Mouse (Mus musculus) neural tube, embryonic 14.5 days (tissue): ENCODE data around the gene Scn5a. TPM values are rescaled to one million over a fixed set of nuclear protein-coding genes. Genes with fewer than 3 reads are reported as not detected.

Experiments used
- ATAC-seq: fragments of 200-750 bp; cut with Nextera tagmentation; 2 replicates; pipeline ENCODE4 v1.8.0; 2017; ENCODE audit warnings: low read depth, mild to moderate bottlenecking, moderate TSS enrichment, moderate library complexity
- H3K27ac ChIP-seq: fragments of 300-500 bp; sonication (generic); 2 replicates; pipeline ENCODE4 v1.5.1; 2014; ENCODE audit warnings: low read depth, mild to moderate bottlenecking, control low read depth, low read length, moderate library complexity, mixed read lengths
- H3K27me3 ChIP-seq: fragments of 300-500 bp; sonication (generic); 2 replicates; pipeline ENCODE4 v1.6.1; 2014; ENCODE audit warnings: low read length; ENCODE audit not compliant: control insufficient read depth, insufficient read depth
- H3K36me3 ChIP-seq: fragments of 300-500 bp; sonication (generic); 2 replicates; pipeline ENCODE4 v1.6.1; 2014; ENCODE audit warnings: low read length, mixed read lengths; ENCODE audit not compliant: control insufficient read depth, insufficient read depth
- H3K4me1 ChIP-seq: fragments of 300-500 bp; sonication (generic); 2 replicates; pipeline ENCODE4 v1.6.1; 2014; ENCODE audit warnings: low read length; ENCODE audit not compliant: control insufficient read depth, insufficient read depth
- H3K4me2 ChIP-seq: fragments of 300-500 bp; sonication (generic); 2 replicates; pipeline ENCODE4 v1.6.1; 2014; ENCODE audit warnings: mild to moderate bottlenecking, low read depth, low read length, control low read depth
- H3K4me3 ChIP-seq: fragments of 300-500 bp; sonication (generic); 2 replicates; pipeline ENCODE4 v1.5.1; 2014; ENCODE audit warnings: low read depth, low read length, control low read depth, mixed read lengths
- H3K9ac ChIP-seq: fragments of 300-500 bp; sonication (generic); replicated peaks from 2 replicates; pipeline ENCODE4 v1.6.1; 2014; ENCODE audit warnings: low read depth, mild to moderate bottlenecking, control low read depth, low read length, mixed read lengths
- H3K9me3 ChIP-seq: fragments of 300-500 bp; sonication (generic); 2 replicates; pipeline ENCODE4 v1.6.1; 2016; ENCODE audit warnings: low read length; ENCODE audit not compliant: control insufficient read depth
- WGBS: fragments of 180-500 bp; shearing (Covaris S2); extraction: QIAGEN DNeasy Blood & Tissue Kit; methylation state at CpG from one replicate; pipeline ENCODE4 v1.1.7; 2014; 5-methylcytosine and 5-hydroxymethylcytosine counted together
- polyA plus RNA-seq: library from polyadenylated mRNA; unstranded; fragments of >200 nt; fragmentation: Nextera tagmentation; extraction: Ambion mirVana; gene quantifications from 2 replicates; pipeline ENCODE4 v1.2.1, GENCODE M21; 2014

Scn5a gene
- polyA plus RNA-seq, 1 experiment from 2014 or later, result 0.27 TPM

DNA sequence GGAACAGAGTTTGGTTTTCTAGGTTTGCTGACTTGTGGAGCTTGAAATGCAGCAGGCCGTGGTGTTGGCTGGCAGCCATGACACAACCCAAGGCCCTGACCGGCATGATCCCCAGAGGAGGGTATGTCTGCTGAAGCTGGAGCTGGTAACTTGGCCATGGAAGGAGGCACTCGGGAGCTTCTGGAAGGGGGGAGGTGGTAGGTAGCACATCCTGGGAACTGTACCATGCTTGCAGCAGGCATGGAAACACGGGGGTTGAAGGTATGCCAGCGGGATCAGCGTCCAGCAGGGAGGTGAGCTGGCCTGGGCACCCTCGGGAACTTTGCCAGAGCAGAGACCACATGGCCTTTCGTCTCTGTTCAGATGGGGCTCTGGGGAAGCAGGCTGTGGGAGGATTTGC is 55.5 kb downstream of the Scn5a start:
- no peak overlapping the region for H3K27ac ChIP-seq
- no peak overlapping the region for H3K4me3 ChIP-seq
- no peaks in the 10 kb centered on the region for H3K4me1 ChIP-seq
- no peaks in the 10 kb centered on the region for H3K9me3 ChIP-seq
- H3K9ac ChIP-seq, result no peak overlapping the region
- WGBS, result 84% methylated on average over 8 of the region's 8 CpGs
- no peak overlapping the region for H3K4me2 ChIP-seq
- H3K36me3 ChIP-seq, result no peaks in the 10 kb centered on the region
- no peak for ATAC-seq
- H3K27me3 ChIP-seq, result no peaks in the 10 kb centered on the region

DNA sequence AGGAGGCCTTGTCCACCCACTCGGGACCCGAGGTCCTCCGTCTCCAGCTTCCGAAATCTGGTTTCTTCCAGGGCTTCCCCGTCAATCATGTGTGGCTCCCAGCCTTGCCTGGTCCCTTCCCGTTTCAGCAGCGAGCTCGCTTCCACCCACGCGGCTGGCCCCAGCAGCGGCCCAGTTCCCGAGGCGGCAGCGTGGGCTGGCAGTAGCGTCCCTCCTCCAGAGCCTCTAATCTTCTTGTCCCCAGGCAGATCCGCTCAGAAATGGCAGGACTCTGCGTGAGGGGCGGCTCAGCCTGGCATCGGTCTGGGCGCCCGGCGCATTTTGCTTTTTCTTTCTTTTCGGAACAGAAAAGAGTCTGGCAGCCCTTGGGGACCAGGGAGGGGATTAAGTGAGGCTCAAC is 59.7 kb downstream of the Scn5a start:
- Histone ChIP-seq H3K4me1 (peaks cover 4% of the 10 kb centered on the region; the same call in 1 of the 2 replicates), H3K36me3 (no peaks in the 10 kb centered on the region), H3K27me3 (no peaks in the 10 kb centered on the region), H3K9me3 (no peaks in the 10 kb centered on the region), H3K9ac (no peak overlapping the region), H3K4me3 (no peak overlapping the region), H3K4me2 (no peak overlapping the region), H3K27ac (no peak overlapping the region)
- no peak for ATAC-seq
- 71% methylated on average over 23 of the region's 23 CpGs for WGBS

DNA sequence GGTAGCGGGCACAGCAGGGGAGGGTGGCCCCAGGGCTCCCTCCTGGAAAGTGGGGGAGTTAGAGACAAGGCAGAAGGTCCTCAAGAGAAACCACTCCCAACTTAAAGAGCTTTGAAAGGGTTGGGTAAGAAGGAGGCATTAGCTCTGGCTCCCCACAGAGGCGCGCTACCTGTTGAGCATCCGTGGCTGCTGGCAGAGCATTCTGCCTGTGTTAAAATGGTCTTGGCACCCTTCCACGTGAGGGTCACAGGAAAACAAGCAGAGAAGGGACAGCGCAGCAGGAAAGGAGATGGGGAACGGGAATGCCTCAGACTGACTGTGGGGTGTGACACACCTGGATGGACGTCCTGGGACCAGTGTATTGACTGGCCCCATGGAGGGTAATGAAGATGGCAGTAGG is 60.6 kb downstream of the Scn5a start:
- H3K36me3 ChIP-seq, result no peaks in the 10 kb centered on the region
- no peak for ATAC-seq
- peaks cover 4% of the 10 kb centered on the region; the same call in 1 of the 2 replicates for H3K4me1 ChIP-seq
- no peak overlapping the region for H3K4me3 ChIP-seq
- H3K9me3 ChIP-seq, result no peaks in the 10 kb centered on the region
- WGBS, result 74% methylated on average over 8 of the region's 8 CpGs
- H3K4me2 ChIP-seq, result no peak overlapping the region
- no peak overlapping the region for H3K27ac ChIP-seq
- no peak overlapping the region for H3K9ac ChIP-seq
- no peaks in the 10 kb centered on the region for H3K27me3 ChIP-seq

DNA sequence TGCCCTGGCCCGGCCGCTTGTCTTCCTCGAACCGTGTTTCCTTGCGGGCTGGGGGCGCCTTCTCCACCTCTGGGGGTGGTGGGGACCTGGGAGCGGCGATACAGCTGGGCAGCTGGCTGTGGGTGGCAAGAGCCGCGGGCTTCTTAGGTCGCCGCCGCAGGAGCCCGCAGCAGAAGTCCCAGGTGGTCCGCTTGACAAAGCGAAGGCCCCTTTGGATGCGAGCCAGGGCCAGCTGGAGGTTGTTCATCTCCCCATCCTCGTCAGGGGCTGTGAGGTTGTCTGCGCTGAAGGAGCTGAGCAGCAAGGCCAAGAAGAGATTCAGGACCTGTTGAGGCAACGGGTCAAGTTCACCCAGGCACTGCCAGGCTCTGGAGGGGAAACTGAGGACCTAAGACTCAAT is 61.3 kb downstream of the Scn5a start:
- ATAC-seq, result no peak
- no peak overlapping the region for H3K4me2 ChIP-seq
- 32% methylated on average over 20 of the region's 20 CpGs for WGBS

DNA sequence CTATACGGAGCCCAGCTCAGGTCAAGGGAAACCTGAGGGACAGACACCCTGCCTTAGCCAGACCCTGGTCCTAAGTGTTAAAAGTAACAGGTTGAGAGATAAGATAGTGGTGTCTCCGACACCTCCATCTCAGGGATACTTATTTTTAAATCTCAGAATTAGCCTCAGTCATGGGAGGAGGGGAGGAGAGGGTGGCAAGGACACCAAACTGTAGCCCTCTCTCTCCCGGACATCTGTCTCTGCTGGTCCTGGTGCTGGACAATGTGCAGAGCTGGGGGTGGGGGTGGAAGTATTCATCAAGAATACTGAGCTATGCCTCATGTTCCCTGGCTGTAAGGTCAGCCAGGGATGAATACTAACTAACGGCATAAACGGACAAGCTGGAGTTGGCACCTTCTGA is 62.0 kb downstream of the Scn5a start:
- WGBS, result 66% methylated on average over 5 of the region's 5 CpGs
- no peak overlapping the region for H3K4me3 ChIP-seq

More for the DNA sequence above, 61.3 kb downstream of the Scn5a start:
- Histone ChIP-seq H3K27ac (no peak overlapping the region), H3K9me3 (no peaks in the 10 kb centered on the region), H3K9ac (no peak overlapping the region), H3K4me3 (no peak overlapping the region), H3K4me1 (peaks cover 4% of the 10 kb centered on the region; the same call in 1 of the 2 replicates), H3K27me3 (no peaks in the 10 kb centered on the region), H3K36me3 (no peaks in the 10 kb centered on the region)

DNA sequence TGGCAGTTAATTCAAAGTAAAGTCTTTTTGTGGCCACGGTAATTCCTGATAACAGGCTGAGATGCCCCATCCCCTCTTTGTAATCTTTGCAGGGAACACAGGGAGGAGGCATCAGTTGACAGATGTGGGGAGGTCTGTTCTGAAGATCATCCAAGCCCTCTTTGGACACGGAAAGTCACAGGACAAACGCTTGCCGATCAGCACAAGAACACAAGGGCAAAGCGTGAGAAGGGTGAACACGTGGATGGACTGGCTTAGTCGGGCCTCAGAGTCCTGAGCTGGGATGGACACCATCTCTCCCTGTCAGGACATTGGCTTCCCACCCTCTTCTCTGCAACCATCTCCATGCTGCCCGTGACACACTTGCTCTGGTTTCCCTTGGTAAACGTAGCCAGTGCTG is 63.4 kb downstream of the Scn5a start:
- Histone ChIP-seq H3K4me1 (peaks cover 4% of the 10 kb centered on the region; the same call in 1 of the 2 replicates), H3K4me3 (no peak overlapping the region), H3K27me3 (no peaks in the 10 kb centered on the region), H3K9me3 (no peaks in the 10 kb centered on the region), H3K36me3 (no peaks in the 10 kb centered on the region), H3K27ac (no peak overlapping the region), H3K4me2 (no peak overlapping the region), H3K9ac (no peak overlapping the region)
- ATAC-seq, result no peak
- WGBS, result 92% methylated on average over 9 of the region's 9 CpGs

More for the DNA sequence above, 62.0 kb downstream of the Scn5a start:
- Histone ChIP-seq H3K4me1 (peaks cover 4% of the 10 kb centered on the region; the same call in 1 of the 2 replicates), H3K4me2 (no peak overlapping the region), H3K9ac (no peak overlapping the region), H3K27ac (no peak overlapping the region), H3K27me3 (no peaks in the 10 kb centered on the region), H3K9me3 (no peaks in the 10 kb centered on the region), H3K36me3 (no peaks in the 10 kb centered on the region)
- no peak for ATAC-seq

DNA sequence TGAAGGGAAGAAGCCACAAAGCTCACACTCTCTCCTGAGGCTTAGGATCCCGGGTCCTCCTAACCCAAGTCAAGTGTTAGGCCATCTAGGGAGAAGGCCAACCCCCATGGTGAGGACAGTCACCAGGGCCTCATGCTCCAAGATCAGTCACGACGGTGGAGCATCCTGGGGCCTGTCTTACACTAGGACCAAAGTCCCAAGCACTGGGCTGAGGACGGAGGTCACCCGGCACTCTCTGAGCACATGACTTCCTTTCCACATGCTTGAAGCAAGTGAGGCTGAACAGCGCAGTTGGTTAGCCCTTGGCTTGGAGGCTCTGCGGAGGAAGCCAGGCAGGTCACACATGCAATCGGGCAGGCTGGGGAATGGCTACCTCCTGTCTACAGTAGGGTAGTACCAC is 63.8 kb downstream of the Scn5a start:
- ATAC-seq, result no peak
- H3K4me2 ChIP-seq, result no peak overlapping the region
- no peak overlapping the region for H3K9ac ChIP-seq
- no peak overlapping the region for H3K27ac ChIP-seq
- H3K4me1 ChIP-seq, result peaks cover 4% of the 10 kb centered on the region; the same call in 1 of the 2 replicates
- H3K27me3 ChIP-seq, result no peaks in the 10 kb centered on the region
- no peaks in the 10 kb centered on the region for H3K36me3 ChIP-seq
- no peaks in the 10 kb centered on the region for H3K9me3 ChIP-seq
- WGBS, result 87% methylated on average over 8 of the region's 8 CpGs
- no peak overlapping the region for H3K4me3 ChIP-seq

DNA sequence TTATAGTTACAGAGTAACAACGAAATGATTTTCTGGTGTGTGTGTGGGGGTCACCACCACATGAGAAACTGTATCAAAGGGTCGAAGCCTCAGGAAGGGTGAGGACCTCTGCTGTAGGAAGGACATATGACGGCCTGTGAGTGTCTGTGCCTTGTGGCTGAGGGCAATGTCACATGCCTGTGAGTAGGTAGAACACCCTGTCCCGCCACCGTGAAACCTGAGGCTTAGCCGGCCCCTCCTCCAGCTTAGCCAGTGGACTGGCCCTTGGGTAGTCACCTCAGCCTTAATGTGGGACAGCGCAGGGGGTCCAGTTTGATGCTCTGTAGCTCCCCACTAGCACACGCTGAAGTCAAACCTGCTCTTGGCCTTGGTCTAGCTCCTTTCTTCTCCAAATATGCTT is 65.0 kb downstream of the Scn5a start:
- H3K9ac ChIP-seq, result no peak overlapping the region
- no peaks in the 10 kb centered on the region for H3K36me3 ChIP-seq
- ATAC-seq, result no peak
- no peaks in the 10 kb centered on the region for H3K9me3 ChIP-seq
- H3K27me3 ChIP-seq, result no peaks in the 10 kb centered on the region
- H3K27ac ChIP-seq, result no peak overlapping the region
- peaks cover 4% of the 10 kb centered on the region; the same call in 1 of the 2 replicates for H3K4me1 ChIP-seq
- H3K4me2 ChIP-seq, result no peak overlapping the region
- WGBS, result 92% methylated on average over 8 of the region's 8 CpGs
- no peak overlapping the region for H3K4me3 ChIP-seq

DNA sequence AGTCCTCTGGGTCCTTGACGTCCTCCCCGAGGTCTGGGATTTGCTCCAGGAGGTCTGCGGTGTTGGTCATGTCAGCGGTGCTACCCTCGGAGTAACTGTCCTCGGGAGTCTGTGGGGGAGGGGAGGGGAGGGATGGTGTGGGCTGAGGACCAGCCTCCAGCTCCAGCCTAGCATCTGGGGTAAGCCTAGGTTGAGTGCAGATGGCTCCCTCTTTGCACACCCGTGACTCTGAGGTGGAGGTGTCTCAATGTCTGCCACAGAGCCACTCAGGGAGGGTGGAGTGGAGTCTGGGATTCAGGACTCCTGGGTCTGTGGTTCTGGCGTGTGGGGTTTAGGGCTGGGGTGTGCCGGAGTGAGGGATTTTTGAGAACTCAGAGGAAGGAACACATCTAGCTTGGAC is 65.8 kb downstream of the Scn5a start:
- 93% methylated on average over 9 of the region's 9 CpGs for WGBS
- H3K9ac ChIP-seq, result no peak overlapping the region
- H3K9me3 ChIP-seq, result no peaks in the 10 kb centered on the region
- H3K4me2 ChIP-seq, result no peak overlapping the region
- no peak overlapping the region for H3K27ac ChIP-seq
- no peak overlapping the region for H3K4me3 ChIP-seq
- no peak for ATAC-seq
- no peaks in the 10 kb centered on the region for H3K27me3 ChIP-seq
- H3K4me1 ChIP-seq, result peaks cover 4% of the 10 kb centered on the region; the same call in 1 of the 2 replicates
- no peaks in the 10 kb centered on the region for H3K36me3 ChIP-seq
